Mouse (Mus musculus): Measurements from ENCODE around the gene Elf4. TPM values are rescaled to one million over a fixed set of nuclear protein-coding genes. Genes with fewer than 3 reads are reported as not detected.

Elf4 gene
- polyA plus RNA-seq, 1 experiment, result 11.6 TPM

- TF ChIP-seq GATA1 (IDR thresholded peaks at IDR 0.05; ENCODE audit: low read length), result no peak
Observed at GRCm38 (mm10) chrX:48422986-48423385, 39.9 kb downstream of the Elf4 start.

DNA sequence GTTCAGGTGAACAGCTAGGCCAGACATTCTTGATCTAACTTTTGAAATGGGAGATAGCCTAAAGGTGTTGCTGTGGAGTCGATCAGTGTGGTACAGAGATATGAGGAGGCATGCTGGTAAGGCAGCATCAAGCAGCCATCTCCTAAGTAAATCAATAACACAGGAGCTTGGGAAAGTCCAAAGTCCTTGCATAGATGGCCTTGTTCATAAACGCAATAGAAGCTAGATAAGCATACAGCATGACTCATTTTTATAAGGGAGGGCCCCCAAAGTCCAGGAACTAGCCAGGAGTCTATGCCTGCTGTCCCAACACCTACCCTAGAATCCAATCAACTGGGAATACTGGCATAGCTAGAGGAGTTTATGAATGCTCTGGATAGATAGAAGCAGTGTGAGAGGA, 44.5 kb downstream of the Elf4 start:
- no peak for TF ChIP-seq GATA1 (IDR thresholded peaks at IDR 0.05; ENCODE audit: low read length)

DNA sequence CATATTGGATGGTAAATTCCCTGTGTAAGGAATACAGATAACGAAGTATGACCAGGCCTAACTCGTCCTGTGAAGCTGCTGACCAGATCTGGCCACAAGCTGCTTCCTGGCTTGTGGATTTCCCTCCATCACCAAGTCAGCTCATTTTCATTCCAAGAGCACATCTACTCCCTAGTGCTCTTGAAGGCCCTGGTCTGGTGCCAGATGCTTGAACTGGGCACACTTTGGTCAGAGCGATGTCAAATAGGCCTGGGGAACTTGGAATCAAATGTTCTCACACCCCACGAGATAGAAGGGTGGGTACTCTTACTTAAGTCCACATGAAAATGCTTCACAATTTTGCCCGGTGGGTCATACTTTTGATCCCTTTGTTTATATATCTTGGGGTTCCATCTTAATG, 48.6 kb downstream of the Elf4 start:
- no peak for TF ChIP-seq GATA1 (IDR thresholded peaks at IDR 0.05; ENCODE audit: low read length)

GRCm38 (mm10) chrX:48412629-48413028, 50.3 kb downstream of the Elf4 start:
- TF ChIP-seq GATA1 (IDR thresholded peaks at IDR 0.05; ENCODE audit: low read length), result no peak

DNA sequence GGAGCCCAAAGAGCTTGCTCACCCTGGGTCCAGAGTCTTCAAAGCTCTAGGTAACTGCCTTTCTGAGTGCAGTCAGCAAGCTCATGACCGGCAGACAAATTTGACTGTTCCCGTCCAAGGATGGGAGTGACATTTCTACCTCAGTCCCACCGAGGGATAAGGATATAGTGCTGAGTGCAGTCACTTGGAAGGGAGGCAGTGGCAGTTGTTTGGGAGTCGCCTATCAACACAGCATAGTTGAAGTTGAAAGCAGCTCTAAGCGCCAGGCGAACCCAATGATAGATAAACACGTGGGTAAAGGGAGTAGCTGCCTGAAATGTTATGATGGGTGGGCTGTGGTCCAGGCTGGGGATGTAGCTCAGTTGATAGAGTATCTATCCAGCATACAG, 52.5 kb downstream of the Elf4 start:
- no peak for TF ChIP-seq GATA1 (IDR thresholded peaks at IDR 0.05; ENCODE audit: low read length)

DNA sequence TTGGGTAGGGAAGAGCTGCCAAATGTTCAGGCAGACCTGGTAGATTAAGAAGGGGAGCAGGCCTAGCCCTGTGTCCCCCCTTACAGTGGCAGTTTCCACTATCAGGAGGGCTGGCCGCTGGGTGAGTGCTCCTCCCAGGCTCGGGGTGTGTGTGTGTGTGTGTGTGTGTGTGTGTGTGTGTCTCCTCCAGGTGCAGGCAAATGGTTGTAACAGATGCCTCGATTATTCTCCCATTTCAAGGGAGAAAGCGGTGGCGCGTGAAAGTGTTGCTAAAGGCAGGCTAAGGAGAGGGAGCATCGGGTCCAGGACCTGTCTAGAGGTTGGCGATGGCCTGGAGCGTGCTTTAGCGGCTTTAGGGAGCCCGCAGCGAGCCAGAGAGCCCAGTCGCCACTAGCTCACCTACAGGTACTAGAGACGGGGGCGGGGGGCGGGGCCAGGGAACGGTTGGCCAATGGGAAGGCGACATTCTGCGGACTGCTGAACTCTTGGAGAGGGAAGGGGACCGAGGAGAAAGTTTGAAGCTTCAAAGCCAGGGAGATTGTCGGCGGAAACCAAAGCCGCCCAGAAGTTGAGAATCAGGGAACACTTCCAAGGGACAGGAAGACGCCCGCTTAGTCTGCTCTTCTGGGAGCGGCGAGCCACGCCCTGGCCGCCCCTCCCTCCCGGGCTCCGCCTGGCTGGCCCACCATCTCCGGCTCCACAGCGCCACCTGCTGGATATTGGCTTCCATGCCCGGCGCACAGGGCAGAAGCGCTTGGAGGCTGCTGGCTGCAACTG, 53.1 kb downstream of the Elf4 start:
- no peak for TF ChIP-seq GATA1 (IDR thresholded peaks at IDR 0.05; ENCODE audit: low read length)

DNA sequence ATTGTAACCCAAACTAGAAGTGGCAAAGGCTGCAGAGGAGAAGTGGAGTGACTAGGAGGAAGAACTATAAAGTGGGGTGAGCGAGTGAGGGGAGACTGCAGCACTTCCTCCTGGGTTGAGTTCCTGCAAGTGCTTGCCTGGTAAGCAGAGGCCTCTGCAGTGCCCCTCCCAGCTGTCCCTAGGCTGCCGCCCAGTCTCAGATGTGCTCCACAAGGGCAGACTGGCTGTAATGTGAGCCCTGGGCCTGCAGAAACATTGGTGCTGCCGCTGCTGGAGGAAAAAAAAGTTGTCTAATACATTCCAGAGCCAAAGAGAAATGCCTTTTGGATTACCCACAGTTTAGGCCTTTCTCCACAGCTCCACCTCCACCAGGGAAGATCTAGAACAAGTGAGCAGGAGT, 57.8 kb downstream of the Elf4 start:
- no peak for TF ChIP-seq GATA1 (IDR thresholded peaks at IDR 0.05; ENCODE audit: low read length)

GRCm38 (mm10) chrX:48399994-48400393, 62.9 kb downstream of the Elf4 start:
- TF ChIP-seq GATA1 (IDR thresholded peaks at IDR 0.05; ENCODE audit: low read length), result no peak

DNA sequence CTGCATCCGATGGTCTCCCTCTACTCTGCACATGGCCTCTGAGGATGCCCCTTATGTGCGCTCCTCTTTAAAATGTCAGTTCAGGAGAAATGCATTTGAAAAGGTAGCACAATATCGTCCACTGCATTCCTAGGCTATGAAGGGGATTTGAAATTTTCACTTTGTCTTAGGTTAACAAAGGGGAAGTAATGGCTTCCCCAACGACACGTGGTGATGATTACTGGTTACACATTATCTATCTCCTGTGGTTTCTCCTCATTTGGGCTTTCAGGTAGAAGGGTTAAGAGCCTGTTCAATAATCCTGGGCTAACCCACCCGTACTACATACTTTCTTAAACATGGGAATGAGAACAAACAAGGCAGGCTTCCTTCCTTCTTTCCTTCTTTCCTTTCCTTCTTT, 73.6 kb downstream of the Elf4 start:
- TF ChIP-seq GATA1 (IDR thresholded peaks at IDR 0.05; ENCODE audit: low read length), result no peak

DNA sequence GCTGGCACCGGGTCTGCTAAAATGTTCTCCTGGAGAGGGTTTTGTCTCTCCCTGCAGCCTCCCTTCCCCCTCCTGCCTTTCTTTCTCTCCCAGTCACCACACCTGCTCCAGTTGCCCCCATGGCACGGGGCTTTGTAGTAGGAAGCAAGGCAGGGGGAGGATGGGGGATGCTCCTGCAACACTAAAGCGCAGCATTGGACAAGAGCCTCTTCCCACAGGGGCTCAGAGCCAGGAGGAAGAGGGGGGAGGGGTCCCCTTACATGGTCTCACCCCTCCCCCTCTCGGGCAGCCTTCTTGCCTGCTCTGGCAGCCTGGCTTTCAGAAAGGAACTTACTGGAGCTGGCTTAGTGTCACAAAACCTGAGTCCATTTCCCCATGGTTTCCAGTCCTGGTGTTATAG, 77.0 kb downstream of the Elf4 start:
- TF ChIP-seq GATA1 (IDR thresholded peaks at IDR 0.05; ENCODE audit: low read length), result no peak

DNA sequence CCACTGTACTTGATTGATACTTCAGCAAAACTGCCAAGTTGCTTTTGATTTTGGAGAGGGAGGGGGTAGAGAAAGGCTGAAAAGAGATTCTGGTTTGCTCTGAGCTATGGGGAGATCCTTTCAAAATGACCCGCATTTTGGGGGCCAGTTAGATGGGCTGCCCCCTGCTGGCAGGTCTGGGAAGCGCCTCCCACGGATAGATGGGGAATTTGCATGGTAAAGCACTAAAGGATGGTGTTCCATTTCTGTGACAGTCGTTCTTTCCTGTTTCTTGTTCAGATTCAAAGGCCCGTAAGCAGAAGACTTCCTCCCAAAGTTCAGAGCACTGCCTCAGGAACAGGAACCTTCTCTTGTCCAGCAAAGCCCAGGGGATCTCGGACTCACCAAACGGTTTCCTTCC, 79.3 kb downstream of the Elf4 start:
- TF ChIP-seq GATA1 (IDR thresholded peaks at IDR 0.05; ENCODE audit: low read length), result no peak

GRCm38 (mm10) chrX:48367841-48368240, 95.1 kb downstream of the Elf4 start:
- no peak for TF ChIP-seq GATA1 (IDR thresholded peaks at IDR 0.05; ENCODE audit: low read length)

GRCm38 (mm10) chrX:48365836-48366577, 96.9 kb downstream of the Elf4 start:
- TF ChIP-seq GATA1 (IDR thresholded peaks at IDR 0.05; ENCODE audit: low read length), result no peak

Other genes starting within 250 kb of the Elf4 start
- 6.7 and 13.4 TPM in 2 replicates for gene Utp14a, start 206.3 kb downstream of the Elf4 start, polyA plus RNA-seq (2012)
- 1.5 and 2.1 TPM in 2 replicates for gene Bcorl1, start 121.8 kb downstream of the Elf4 start, polyA plus RNA-seq (2012)
- gene Aifm1, start 50.4 kb upstream of the Elf4 start, polyA plus RNA-seq (2012), result 7.3 and 7.5 TPM in 2 replicates
- gene Rab33a, start 56.2 kb upstream of the Elf4 start, polyA plus RNA-seq (2012), result 0.09 and 0.18 TPM in 2 replicates
- 0.32 and 1.1 TPM in 2 replicates for gene Zfp280c, start 131.4 kb upstream of the Elf4 start, polyA plus RNA-seq (2012)
- not detected in 2 replicates for gene Slc25a14, start 160.3 kb upstream of the Elf4 start, polyA plus RNA-seq (2012)
- not detected in 2 replicates for gene Gpr119, start 211.3 kb upstream of the Elf4 start, polyA plus RNA-seq (2012)
- gene Rbmx2, start 231.9 kb upstream of the Elf4 start, polyA plus RNA-seq (2012), result 12.4 and 13.1 TPM in 2 replicates